Mouse (Mus musculus): Measurements from ENCODE around the gene Lrrc17.

DNA sequence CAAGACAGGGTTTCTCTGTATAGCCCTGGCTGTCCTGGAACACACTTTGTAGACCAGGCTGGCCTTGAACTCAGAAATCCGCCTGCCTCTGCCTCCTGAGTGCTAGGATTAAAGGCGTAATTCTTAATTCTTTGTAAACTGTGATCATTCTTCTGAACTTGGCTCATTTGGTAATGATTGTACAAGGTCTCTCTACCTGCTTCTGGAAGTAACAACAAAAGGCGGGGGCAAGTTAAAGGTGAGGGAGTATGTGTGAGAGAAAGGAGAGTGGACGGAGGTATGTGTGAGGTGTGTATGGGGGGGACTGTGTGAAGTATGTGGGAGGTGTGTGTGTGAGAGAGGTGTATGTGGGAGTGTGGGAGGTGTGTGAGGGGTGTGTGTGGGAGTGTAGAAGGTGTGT, 56.6 kb downstream of the Lrrc17 start:
- TF ChIP-seq EP300 (IDR thresholded peaks at IDR 0.05; ENCODE audit: low read length) (no peak), CTCF (conservative IDR thresholded peaks at IDR 0.05 in 1 of 2, IDR thresholded peaks at IDR 0.05 in 1 of 2; ENCODE audit: low read depth in 2 of 2, low read length in 2 of 2) (no peak), E2F4 (IDR thresholded peaks at IDR 0.05; ENCODE audit: insufficient replicate concordance, low read depth, low read length) (no peak), PAX5 (IDR thresholded peaks at IDR 0.05; ENCODE audit: low read length) (no peak), POLR2A (IDR thresholded peaks at IDR 0.05; ENCODE audit: low read depth, low read length) (no peak), MEF2A (IDR thresholded peaks at IDR 0.05; ENCODE audit: borderline replicate concordance, low read depth, low read length) (no peak)

Measured in CH12.LX (cell line).